Mouse (Mus musculus) gastrocnemius, postnatal 10 days (tissue): ENCODE results near the gene Lrrc52. TPM values are rescaled to one million over a fixed set of nuclear protein-coding genes. Genes with fewer than 3 reads are reported as not detected.

ENCODE experiments used
- DNase-seq: peaks from one replicate; pipeline ENCODE4 v3.0.0; 2021; ENCODE audit warnings: mixed read lengths
- long read RNA-seq, 2 experiments: library from polyadenylated mRNA; stranded (forward); transcript quantifications; one replicate each; pipeline ENCODE4 v2.0.0; 2021
- total RNA-seq, 2 experiments: library from RNA; stranded (reverse); gene quantifications; 2 replicates each; pipeline ENCODE4 v1.2.3; 2021

Gene Lrrc52
- total RNA-seq, result under 1 TPM; 0.21 to 0.23 TPM
- long read RNA-seq, experiment 1, result 0 reads
- long read RNA-seq, experiment 2, partial matches to known transcripts, result 0 of 1 reads
- long read RNA-seq, experiment 2, other reads (novel, unspliced or antisense), result 0 of 1 reads

- peak; percentile 68 for DNase-seq
Measured at GRCm38 (mm10) chr1:167466765-167467426, at the start of gene Lrrc52. Gene Lrrc52, minus strand, starts transcription at chr1:167466780.

DNA sequence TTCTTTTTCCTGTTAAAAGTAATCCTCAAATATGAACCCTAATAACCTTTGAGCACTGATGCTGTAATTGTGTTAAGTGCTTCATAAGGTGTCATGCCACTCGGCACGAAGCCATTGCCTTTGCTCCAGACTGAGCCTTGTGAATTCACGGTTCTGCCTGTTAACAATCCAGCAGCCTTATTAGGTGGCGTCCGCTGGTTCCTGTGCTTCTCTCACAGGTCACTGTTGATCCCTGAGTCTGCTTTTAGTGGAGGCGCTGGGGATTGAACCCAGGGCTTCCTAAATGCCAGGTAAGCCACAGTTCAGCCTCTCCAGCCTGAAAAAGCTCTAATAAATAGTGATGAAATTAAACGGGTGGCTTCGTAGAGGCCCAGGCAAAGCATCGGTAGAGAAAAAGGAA, 45.0 kb upstream of the Lrrc52 start:
- no peak for DNase-seq

DNA sequence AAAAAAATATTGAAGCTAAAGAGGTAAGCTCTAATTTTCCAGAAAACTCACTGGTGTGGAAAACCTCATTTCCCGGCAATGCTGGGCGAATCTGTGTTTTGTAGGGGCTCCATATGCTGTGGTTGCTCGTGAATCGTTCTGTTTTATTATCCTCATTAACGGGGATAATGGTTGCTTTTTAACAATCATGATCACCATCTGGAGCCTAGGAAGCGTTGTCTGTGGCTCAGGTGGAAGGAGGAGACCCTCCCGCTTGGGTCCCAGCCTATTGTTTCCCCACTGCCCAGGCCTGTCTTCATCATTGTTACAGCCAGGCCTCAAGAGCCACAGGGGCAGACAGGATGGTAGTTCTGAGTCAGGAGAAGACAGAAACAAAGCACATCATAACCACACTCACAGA, 39.5 kb upstream of the Lrrc52 start:
- DNase-seq, result no peak

DNA sequence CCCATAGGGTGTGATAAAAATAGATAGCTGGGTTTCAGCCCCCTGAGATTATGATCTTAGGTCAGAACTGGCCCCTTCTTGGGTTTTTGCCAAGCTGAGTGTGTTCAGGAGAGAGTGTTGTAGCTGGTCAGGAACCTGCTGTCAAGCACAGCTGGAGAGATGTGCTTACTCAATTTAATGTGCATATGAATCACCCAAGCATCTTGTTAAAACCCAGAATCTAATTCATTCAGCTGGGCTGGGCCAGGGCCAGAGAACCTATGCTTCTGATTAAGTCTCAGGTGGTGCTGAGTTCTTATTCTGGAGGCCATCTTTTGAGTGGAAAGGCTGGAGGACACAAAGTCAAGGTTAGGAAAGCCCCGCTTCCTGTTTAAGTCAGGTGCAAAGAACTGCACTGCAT, 38.8 kb upstream of the Lrrc52 start:
- no peak for DNase-seq

GRCm38 (mm10) chr1:167499097-167499850, 32.7 kb upstream of the Lrrc52 start:
- no peak for DNase-seq

DNA sequence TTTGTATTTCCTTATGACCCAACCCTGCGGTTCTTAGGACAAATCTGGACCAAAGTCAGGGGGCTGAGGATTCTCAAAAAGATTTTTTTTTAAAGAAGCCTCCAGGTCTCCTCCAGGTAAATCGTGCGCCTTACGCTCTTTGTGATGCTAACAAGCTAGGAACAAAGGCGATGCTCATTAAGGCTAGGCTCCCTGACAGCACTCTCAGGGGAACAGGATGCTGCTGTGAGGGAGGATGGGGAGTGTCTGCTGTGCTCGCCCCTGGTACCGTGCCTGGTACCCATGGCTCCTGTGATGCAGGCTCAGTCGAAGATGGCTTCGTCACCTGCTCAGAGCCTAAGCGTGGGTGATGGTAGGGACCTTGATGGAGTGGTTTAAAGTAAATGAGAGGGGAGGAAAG, 31.4 kb upstream of the Lrrc52 start:
- no peak for DNase-seq

GRCm38 (mm10) chr1:167497560-167497959, 31.0 kb upstream of the Lrrc52 start:
- DNase-seq, result no peak

DNA sequence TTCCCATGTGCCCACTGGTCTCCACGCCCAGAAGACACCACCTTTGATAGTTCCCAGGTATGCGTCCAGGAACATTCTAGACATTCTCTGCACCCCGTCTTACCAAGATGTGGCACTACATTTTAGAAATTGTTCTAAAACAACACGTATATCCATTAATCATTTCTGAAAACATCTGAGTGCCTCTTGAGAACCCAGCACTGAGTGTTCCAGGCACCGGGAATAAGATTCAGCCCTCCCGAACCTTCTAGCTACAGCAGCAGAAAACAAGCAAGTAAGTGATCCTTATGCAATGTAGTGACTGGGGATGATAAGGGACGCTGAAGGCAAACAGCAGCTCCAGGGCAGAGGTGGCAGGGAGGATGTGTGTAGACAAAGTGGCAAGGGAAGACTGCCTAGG, 24.9 kb upstream of the Lrrc52 start:
- DNase-seq, result no peak

DNA sequence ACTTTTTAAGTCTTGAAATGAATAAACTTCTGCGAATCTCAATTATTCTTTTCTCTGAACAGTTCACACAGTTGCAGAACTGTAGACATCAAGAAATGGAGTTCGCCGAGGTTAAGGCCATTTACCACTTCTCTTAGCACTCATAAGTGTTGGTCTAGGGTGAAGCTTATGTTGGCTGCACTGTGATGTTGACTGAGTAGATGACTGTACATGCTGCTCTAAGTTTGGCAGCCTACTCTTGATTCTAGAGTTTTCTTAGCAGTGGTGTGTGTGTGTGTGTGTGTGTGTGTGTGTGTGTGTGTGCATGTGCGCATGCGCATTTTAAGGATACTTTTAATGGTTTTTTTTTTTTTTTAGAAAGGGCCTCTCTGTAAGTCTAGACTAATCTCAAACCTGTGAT, 21.4 kb upstream of the Lrrc52 start:
- no peak for DNase-seq

DNA sequence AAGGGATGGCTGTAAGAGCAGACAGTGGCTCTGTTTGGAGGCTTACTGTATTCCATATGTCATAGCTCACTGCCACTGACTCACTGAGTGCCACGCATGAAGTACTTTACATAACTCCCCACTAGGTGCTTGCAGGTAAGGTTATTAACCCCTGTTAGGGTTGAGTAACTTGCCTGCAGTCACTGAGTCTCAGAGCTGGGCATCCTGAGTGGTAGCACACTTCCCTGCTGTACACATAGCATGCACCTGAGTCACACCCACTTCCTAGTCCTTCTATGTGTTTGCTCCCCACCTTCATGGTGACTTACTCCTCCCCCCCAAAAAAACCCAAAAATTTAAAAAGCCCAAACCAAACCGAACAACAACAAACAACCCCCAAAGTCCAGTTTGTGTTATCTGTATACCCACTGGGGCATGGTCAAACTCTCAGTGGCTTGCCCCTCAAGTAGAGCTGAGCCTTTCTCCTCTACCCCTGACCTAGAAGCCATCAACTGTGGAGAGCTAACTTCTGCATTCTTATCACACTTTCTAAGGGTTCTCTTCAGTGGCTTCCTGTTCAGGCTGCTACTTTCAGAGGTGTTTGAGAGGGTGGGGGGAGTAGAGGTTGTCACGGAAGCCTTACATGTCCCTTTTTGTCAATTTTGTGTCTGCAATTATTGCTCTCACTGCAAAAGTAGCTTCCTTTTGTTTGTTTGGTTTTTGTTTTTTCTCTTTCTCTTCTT, 20.5 kb upstream of the Lrrc52 start:
- no peak for DNase-seq

GRCm38 (mm10) chr1:167482863-167483262, 16.3 kb upstream of the Lrrc52 start:
- DNase-seq, result no peak

DNA sequence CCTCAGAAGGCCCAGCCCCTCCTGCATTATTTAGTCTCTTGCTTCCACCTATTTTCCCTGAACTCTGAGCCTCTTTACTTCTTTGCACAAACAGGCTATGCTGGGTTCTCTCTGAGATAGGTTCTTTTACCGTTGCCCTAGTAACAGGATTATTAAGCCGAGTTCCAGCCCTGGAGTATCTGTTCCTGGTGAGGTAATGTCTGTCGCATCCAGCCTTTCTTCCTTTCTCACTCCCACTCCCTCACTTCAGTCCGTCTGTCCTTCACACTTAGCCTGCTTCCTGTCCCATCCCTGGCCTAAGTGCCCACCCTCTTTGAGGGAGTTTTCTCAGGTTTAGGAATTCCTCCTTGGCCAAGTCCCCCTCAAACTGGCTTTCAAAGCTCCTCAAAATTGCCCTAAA, 7.0 kb upstream of the Lrrc52 start:
- no peak for DNase-seq

DNA sequence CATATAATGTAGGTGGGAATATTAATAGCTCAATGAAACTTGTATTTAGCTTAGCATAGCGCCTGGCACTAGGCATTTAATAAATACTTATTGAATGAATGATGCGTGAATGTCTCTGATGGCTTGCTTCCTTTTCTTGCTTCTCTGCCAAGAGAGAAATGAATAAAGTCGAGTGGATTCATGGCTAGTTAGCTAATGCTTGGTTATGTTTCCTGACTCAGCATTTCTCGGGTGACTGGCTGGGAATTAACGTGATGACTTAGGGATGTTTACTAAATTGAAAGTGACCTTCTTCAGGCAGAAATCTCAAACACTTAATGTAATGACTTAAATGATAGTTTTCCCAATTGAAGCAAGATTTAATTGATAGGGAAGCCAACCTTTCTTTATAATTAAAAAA, 1.3 kb upstream of the Lrrc52 start:
- no peak for DNase-seq

DNA sequence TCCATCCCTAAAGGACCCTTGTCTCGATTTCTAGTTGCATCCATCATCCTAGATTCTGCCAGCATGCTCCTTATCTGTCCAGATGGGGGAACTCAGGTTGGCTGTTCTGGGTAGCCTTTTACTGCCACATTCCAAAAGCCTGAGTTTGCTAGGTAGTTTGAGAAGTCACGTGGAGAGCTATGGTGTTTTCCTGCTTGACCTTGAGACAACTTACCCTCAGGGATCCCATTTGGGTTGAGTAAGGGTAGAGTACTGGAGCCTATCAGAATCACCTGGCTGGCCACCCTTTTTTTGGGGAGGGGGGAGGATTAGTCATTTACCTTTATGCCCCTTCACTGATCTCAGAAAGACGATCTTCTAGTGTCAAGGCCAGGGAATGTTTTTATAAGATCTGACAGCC, 9.3 kb downstream of the Lrrc52 start:
- no peak for DNase-seq

DNA sequence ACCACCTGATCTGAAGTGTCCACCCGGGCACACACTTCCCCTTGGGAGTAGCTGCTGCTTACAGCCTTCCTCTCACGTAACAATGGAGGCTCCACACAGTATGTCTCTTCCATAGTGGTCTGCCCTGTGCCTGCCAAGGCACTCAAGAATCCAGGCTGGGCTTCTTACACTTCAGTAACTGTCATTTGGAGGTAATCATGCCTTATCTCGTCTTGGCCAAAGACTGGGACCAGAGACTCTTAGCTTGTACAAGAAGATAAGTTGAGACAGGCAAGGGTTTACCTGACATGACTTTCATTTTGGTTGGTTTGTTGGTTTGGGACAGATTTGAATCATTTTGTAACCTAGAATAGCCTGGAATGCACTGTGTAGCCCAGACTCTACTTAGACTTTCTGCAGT, 13.5 kb downstream of the Lrrc52 start:
- no peak for DNase-seq

DNA sequence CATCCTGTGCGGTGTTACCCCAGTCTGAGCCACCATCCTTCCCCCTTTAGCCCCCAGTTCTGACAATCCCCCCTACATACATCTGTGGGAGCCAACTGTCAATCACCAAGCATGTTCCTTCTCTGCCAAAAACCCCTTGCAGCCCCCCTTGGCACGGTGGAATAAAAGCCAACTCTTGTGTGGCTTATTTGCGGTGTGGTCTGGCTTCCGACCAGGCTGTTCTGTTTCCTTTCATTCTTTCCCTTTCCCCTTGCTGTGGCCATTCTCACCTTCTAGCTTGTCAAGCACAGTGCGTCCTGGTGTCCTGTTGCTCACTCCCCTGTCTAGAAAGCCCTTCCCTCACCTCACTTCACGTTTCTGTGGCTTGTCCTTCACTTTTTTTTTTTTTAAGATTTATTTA, 14.1 kb downstream of the Lrrc52 start:
- no peak for DNase-seq

GRCm38 (mm10) chr1:167448598-167448997, 18.0 kb downstream of the Lrrc52 start:
- no peak for DNase-seq

DNA sequence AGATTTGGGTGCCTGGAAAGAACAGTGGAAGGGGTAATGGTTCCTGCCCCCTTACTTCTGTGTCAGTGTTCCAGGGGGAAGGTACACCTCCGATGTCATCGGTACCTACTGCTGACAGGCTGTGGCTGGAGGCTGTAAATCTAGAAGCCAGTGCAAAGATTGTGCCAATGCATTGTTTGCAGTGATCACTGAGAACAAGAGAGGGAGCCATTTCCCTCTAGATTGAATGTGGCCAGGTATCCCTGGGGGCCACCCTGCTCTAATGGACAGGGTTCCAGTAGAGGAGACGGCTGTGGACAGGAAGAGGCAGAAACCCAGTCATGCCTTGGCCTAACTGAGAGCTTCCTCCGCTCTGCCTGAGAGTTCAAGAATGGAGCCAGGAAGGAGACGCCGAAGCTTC, 18.5 kb downstream of the Lrrc52 start:
- no peak for DNase-seq

GRCm38 (mm10) chr1:167446516-167446915, 20.1 kb downstream of the Lrrc52 start:
- DNase-seq, result no peak

DNA sequence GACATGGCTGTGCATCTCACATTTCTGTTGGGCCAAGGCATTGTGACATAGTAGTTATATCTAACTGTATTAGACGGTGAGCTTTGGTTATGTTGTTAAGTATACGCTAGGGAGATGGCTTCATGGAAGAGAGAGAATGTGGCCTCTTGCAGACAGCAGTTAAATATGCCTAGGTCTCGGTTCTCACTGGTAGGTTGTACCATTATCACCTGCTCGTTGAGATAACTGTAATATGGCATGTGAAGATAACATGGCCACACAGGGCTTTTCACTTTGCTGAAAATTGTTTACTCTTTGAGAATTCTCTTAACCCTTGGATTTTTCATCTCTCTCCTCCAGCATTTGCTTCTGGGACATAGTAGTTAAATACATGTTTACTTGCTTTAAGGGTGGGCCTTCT, 21.4 kb downstream of the Lrrc52 start:
- DNase-seq, result no peak

DNA sequence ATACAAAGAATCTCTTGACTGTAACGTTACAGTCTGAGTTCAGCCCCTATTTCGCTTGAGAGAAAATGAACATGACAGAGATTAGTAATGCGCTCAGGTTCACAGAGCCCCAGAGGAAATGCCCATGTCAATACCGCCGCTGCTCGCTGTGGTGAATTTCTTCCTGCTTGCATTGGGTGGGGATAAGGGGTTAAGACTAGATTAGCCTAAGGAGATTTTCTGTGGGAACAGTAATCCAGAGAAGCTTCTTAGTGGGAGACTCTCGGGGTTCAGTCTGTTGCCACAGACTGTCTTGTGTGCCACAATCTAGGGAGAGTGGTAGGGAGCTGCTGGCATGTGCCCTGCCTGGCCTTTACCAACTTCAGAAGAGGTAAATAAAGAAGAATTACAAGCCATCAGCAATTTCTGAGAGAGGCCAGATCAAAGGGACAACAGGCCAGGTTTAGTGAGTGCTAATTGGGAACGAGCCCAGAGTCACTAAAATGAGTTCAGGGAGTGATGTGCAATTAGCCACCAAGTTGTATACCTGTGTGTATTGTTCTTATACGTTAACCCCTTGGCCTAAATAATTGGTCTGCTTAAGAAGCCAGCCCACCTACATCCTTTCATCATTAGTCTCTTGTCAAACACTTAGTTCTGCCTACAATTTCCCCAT, 28.2 kb downstream of the Lrrc52 start:
- DNase-seq, result no peak

GRCm38 (mm10) chr1:167437091-167437490, 29.5 kb downstream of the Lrrc52 start:
- DNase-seq, result no peak
